Mouse (Mus musculus) myocyte (in vitro differentiated cells): ENCODE data around the gene Hcn2. TPM values are rescaled to one million over a fixed set of nuclear protein-coding genes. Genes with fewer than 3 reads are reported as not detected.

Source experiments
- H3K27me3 ChIP-seq: one replicate; pipeline ENCODE4 v1.6.1; 2011; ENCODE audit not compliant: control insufficient read depth, insufficient read depth, insufficient read length
- H3K36me3 ChIP-seq: one replicate; pipeline ENCODE4 v1.6.1; 2011; ENCODE audit not compliant: control insufficient read depth, insufficient read depth
- H3K4me2 ChIP-seq: one replicate; pipeline ENCODE4 v1.6.1; 2011; ENCODE audit warnings: low read depth, control low read depth
- H3K4me3 ChIP-seq: one replicate; pipeline ENCODE4 v1.5.1; 2011; ENCODE audit warnings: mild to moderate bottlenecking, control low read depth, moderate library complexity
- H3K79me2 ChIP-seq: one replicate; pipeline ENCODE4 v1.6.1; 2011; ENCODE audit not compliant: control insufficient read depth, insufficient read depth
- H3ac ChIP-seq: one replicate; pipeline ENCODE4 v1.6.1; 2011; ENCODE audit not compliant: control insufficient read depth, insufficient read length
- CEBPB ChIP-seq: IDR thresholded peaks from 2 replicates; pipeline ENCODE4 v1.6.1; 2011; ENCODE audit warnings: mild to moderate bottlenecking, moderate library complexity; ENCODE audit not compliant: poor library complexity, insufficient read depth, severe bottlenecking
- E2F4 ChIP-seq: IDR thresholded peaks from one replicate; pipeline ENCODE4 v1.6.1; 2011; ENCODE audit warnings: mild to moderate bottlenecking, control low read depth, moderate library complexity; ENCODE audit not compliant: insufficient read depth
- MAX ChIP-seq: IDR thresholded peaks from one replicate; pipeline ENCODE4 v1.6.1; 2011; ENCODE audit warnings: low read depth, mild to moderate bottlenecking, control low read depth
- MYOD1 ChIP-seq, 3 experiments: IDR thresholded peaks; one replicate each; pipeline ENCODE4 v1.6.1; 2011; ENCODE audit warnings: control low read depth in 2 of 3, low read depth in 2 of 3, mild to moderate bottlenecking in 2 of 3, moderate library complexity in 1 of 3; ENCODE audit not compliant: insufficient read length in 2 of 3, control insufficient read depth in 1 of 3
- MYOG ChIP-seq, 3 experiments: IDR thresholded peaks; one replicate each; pipeline ENCODE4 v1.6.1; 2011; ENCODE audit warnings: control low read depth in 2 of 3, low read depth in 2 of 3, mild to moderate bottlenecking in 2 of 3; ENCODE audit not compliant: insufficient read length in 2 of 3, control insufficient read depth in 1 of 3, insufficient read depth in 1 of 3
- POLR2A ChIP-seq: IDR thresholded peaks from one replicate; pipeline ENCODE4 v1.6.1; 2011; ENCODE audit warnings: low read depth, mild to moderate bottlenecking, control low read depth, moderate library complexity; ENCODE audit not compliant: insufficient read length
- POLR2AphosphoS2 ChIP-seq: IDR thresholded peaks from one replicate; pipeline ENCODE4 v1.6.1; 2011; ENCODE audit warnings: low read depth, control low read depth; ENCODE audit not compliant: insufficient read length
- REST ChIP-seq: IDR thresholded peaks from one replicate; pipeline ENCODE4 v1.6.1; 2011; ENCODE audit warnings: mild to moderate bottlenecking, control low read depth, moderate library complexity; ENCODE audit not compliant: insufficient read depth, insufficient read length
- SRF ChIP-seq: IDR thresholded peaks from one replicate; pipeline ENCODE4 v1.6.1; 2011; ENCODE audit warnings: low read depth; ENCODE audit not compliant: control insufficient read depth, insufficient read length
- TCF12 ChIP-seq: IDR thresholded peaks from one replicate; pipeline ENCODE4 v1.6.1; 2011; ENCODE audit warnings: mild to moderate bottlenecking, control low read depth; ENCODE audit not compliant: poor library complexity, insufficient read depth, severe bottlenecking
- TCF3 ChIP-seq: IDR thresholded peaks from one replicate; pipeline ENCODE4 v1.6.1; 2011; ENCODE audit warnings: low read depth, control low read depth; ENCODE audit not compliant: insufficient read length
- USF1 ChIP-seq: IDR thresholded peaks from one replicate; pipeline ENCODE4 v1.6.1; 2011; ENCODE audit warnings: low read depth, mild to moderate bottlenecking, control low read depth, moderate library complexity
- polyA plus RNA-seq: library from polyadenylated mRNA; unstranded; fragments of >200 nt; fragmentation: generic; extraction: Trizol; gene quantifications from one replicate; pipeline ENCODE4 v1.2.1, GENCODE M21; 2012; ENCODE audit warnings: missing spikeins

Gene Hcn2
- polyA plus RNA-seq, 1 experiment = 0.35 TPM

DNA sequence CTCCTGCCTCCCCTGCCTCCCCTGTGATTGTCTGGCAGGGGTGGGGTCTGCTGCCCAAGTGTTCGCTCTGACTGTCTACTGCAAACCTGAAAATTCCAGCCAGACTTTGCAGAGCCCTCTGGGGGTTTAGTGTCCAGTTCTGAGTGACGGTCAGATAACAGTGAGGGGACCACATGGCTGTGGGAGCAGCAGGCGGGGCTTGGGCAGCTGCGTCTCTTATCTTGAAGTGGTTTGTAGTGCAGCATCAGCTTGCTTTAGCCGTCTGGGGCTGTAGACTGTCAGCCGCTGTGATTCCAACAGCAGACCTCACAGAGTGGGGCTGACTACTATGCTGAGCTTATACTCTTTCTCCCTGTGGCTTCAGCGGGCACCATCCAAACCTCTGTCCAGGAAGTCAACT is 7.1 kb upstream of the Hcn2 start:
- Histone ChIP-seq H3K79me2 (peaks cover 47% of the 10 kb centered on the region), H3K4me3 (no peak overlapping the region), H3K27me3 (no peaks in the 10 kb centered on the region), H3K36me3 (peaks cover 18% of the 10 kb centered on the region), H3ac (no peak overlapping the region), H3K4me2 (peak overlapping the region; percentile 6)
- TF ChIP-seq USF1 = no peak
- peak in 2 of 3 experiments; percentile 66 to 77 for TF ChIP-seq MYOG (IDR thresholded peaks at IDR 0.05; ENCODE audit: control insufficient read depth in 1 of 3, insufficient read depth in 1 of 3, insufficient read length in 2 of 3, low read depth in 2 of 3)
- TF ChIP-seq TCF12 = no peak
- TF ChIP-seq POLR2A = no peak
- peak in 1 of 3 experiments; percentile 31 for TF ChIP-seq MYOD1 (IDR thresholded peaks at IDR 0.05; ENCODE audit: control insufficient read depth in 1 of 3, insufficient read length in 2 of 3, low read depth in 2 of 3)
- TF ChIP-seq SRF = no peak
- no peak for TF ChIP-seq POLR2AphosphoS2
- TF ChIP-seq CEBPB = no peak

DNA sequence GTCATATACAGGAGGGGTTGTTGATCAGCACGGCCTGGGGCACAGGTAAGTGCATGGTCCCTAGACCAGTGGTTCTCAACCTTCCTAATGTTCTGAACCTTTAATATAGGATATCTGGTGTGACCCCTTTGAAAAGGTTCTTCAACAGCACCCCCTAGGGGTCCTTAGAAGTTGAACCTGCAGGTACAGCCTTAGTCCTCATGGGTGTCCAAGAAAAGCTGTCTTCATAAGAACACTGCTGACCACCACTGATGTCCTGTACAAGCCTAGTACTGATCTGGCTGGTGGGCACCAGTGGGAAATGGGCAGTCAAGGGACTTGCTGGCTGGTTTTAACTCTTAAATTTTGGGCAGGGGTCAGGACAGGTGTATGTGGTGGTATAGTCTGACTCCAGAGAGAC is 4.4 kb upstream of the Hcn2 start:
- H3K79me2 ChIP-seq = peaks cover 20% of the 10 kb centered on the region
- H3K4me3 ChIP-seq = no peak overlapping the region
- no peak for TF ChIP-seq TCF12
- TF ChIP-seq MAX = no peak
- no peak for TF ChIP-seq REST
- TF ChIP-seq TCF3 = no peak
- no peak for TF ChIP-seq CEBPB
- TF ChIP-seq SRF = no peak
- no peak for TF ChIP-seq POLR2A
- TF ChIP-seq MYOG (IDR thresholded peaks at IDR 0.05; ENCODE audit: control insufficient read depth in 1 of 3, insufficient read depth in 1 of 3, insufficient read length in 2 of 3, low read depth in 2 of 3) = no peak
- no peak for TF ChIP-seq E2F4
- no peak for TF ChIP-seq USF1
- no peak for TF ChIP-seq MYOD1 (IDR thresholded peaks at IDR 0.05; ENCODE audit: control insufficient read depth in 1 of 3, insufficient read length in 2 of 3, low read depth in 2 of 3)
- H3K27me3 ChIP-seq = peaks cover 15% of the 10 kb centered on the region
- H3K4me2 ChIP-seq = no peak overlapping the region
- H3ac ChIP-seq = no peak overlapping the region
- H3K36me3 ChIP-seq = peaks cover 18% of the 10 kb centered on the region

- H3K79me2 ChIP-seq = peaks cover 14% of the 10 kb centered on the region
- peaks cover 18% of the 10 kb centered on the region for H3K36me3 ChIP-seq
- H3K27me3 ChIP-seq = peaks cover 20% of the 10 kb centered on the region
- no peak overlapping the region for H3K4me2 ChIP-seq
- TF ChIP-seq SRF = no peak
- peak; percentile 60 for TF ChIP-seq POLR2AphosphoS2
- no peak for TF ChIP-seq TCF12
- no peak for TF ChIP-seq REST
- no peak for TF ChIP-seq TCF3
- no peak for TF ChIP-seq MYOD1 (IDR thresholded peaks at IDR 0.05; ENCODE audit: control insufficient read depth in 1 of 3, insufficient read length in 2 of 3, low read depth in 2 of 3)
- no peak overlapping the region for H3ac ChIP-seq
- no peak overlapping the region for H3K4me3 ChIP-seq
Measured at GRCm38 (mm10) chr10:79712499-79713126, 3.8 kb upstream of the Hcn2 start.

DNA sequence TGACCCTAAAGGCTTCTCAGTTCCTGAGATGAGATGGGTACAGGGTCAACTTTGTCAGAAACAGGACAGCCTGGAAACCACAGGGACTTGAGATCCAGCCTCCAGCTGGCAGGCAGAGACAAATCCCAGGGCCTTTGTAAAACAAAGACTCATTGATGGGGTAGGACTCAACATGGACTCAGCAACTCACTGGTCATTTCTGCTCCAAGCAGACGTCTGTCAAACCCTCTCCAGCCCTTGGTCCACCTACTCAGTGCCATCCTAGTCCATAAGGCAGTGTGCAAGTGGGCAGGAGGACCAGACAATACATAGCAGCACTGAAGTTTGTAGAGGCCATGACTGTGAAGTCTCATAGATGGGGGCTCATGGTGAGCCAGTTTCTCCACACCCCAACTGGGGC is 3.3 kb upstream of the Hcn2 start:
- Histone ChIP-seq H3K27me3 (peaks cover 26% of the 10 kb centered on the region), H3K79me2 (peaks cover 9% of the 10 kb centered on the region), H3K4me3 (no peak overlapping the region)

DNA sequence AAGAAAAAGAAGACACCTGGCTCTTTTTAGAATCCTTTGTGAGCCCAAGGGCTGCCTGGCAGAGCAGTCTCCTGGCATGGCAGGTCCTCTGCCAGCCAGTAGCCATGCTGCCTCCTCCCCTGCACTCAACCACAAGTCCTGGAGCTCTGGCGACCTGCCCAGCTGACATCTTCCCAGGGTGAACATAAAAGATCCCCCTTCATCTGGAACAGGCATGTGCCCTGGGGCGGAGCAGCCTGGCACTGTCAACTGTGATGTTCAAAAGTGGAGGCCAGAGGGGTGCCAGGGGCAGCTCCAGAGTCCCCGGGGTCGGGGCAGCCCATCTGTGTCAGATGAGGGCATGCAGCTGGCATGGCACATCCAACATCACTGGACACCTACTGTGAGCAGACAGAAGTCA is 1.4 kb upstream of the Hcn2 start:
- Histone ChIP-seq H3K79me2 (no peaks in the 10 kb centered on the region), H3K4me3 (no peak overlapping the region), H3ac (no peak overlapping the region), H3K36me3 (peaks cover 11% of the 10 kb centered on the region), H3K27me3 (peaks cover 36% of the 10 kb centered on the region), H3K4me2 (no peak overlapping the region)
- TF ChIP-seq USF1 (no peak), REST (no peak), TCF12 (no peak), SRF (no peak), TCF3 (no peak), POLR2A (no peak), MYOD1 (IDR thresholded peaks at IDR 0.05; ENCODE audit: control insufficient read depth in 1 of 3, insufficient read length in 2 of 3, low read depth in 2 of 3) (peak in 1 of 3 experiments; percentile 8), MAX (no peak), POLR2AphosphoS2 (no peak)

More for the DNA sequence above, 3.3 kb upstream of the Hcn2 start:
- no peak overlapping the region for H3ac ChIP-seq
- peaks cover 18% of the 10 kb centered on the region for H3K36me3 ChIP-seq
- H3K4me2 ChIP-seq = no peak overlapping the region
- TF ChIP-seq POLR2AphosphoS2 = peak; percentile 97
- no peak for TF ChIP-seq MYOD1 (IDR thresholded peaks at IDR 0.05; ENCODE audit: control insufficient read depth in 1 of 3, insufficient read length in 2 of 3, low read depth in 2 of 3)
- no peak for TF ChIP-seq MYOG (IDR thresholded peaks at IDR 0.05; ENCODE audit: control insufficient read depth in 1 of 3, insufficient read depth in 1 of 3, insufficient read length in 2 of 3, low read depth in 2 of 3)
